Mouse (Mus musculus) gastrocnemius, adult 8-10 months (tissue): Measurements from ENCODE around the gene Hspa1a. TPM values are rescaled to one million over a fixed set of nuclear protein-coding genes. Genes with fewer than 3 reads are reported as not detected.
"Not testable (repeated sequence)": the region's sequence is repeated elsewhere in the genome, so short reads cannot be mapped to it uniquely, and the experiment has no call there.

Experiments used
- DNase-seq, 2 experiments: peaks; one replicate each; pipeline ENCODE4 v3.0.0; 2022; ENCODE audit warnings: low spot score in 2 of 2
- total RNA-seq, 4 experiments: library from RNA; stranded (reverse); gene quantifications; 2 replicates each; pipeline ENCODE4 v1.2.4; 2022

Hspa1a gene
- total RNA-seq, 4 experiments from 2014 or later, result 4.2 to 17.8 (median 5.3) TPM

- DNase-seq, result not testable (repeated sequence)
These were observed 2.1 kb downstream of the Hspa1a start, which contains the start of gene Gm20481 for GRCm38 (mm10) chr17:34969822-34970221. Gene Gm20481, plus strand, starts transcription at chr17:34969912.

GRCm38 (mm10) chr17:34965627-34966026 lies 6.3 kb downstream of the Hspa1a start:
- DNase-seq, result no peak

- no peak for DNase-seq
These were observed 7.3 kb downstream of the Hspa1a start for GRCm38 (mm10) chr17:34964640-34965049.

GRCm38 (mm10) chr17:34962841-34963240 lies 9.1 kb downstream of the Hspa1a start:
- no peak for DNase-seq

- DNase-seq, result no peak
These were observed 9.8 kb downstream of the Hspa1a start for GRCm38 (mm10) chr17:34962125-34962524.

GRCm38 (mm10) chr17:34960702-34961493 lies 11.1 kb downstream of the Hspa1a start:
- no peak for DNase-seq

- DNase-seq, result no peak
These were observed 12.0 kb downstream of the Hspa1a start for GRCm38 (mm10) chr17:34959881-34960515.

- DNase-seq, result peak; percentile 72 to 80
These were observed 12.7 kb downstream of the Hspa1a start, which contains the start of gene Hspa1b for GRCm38 (mm10) chr17:34959130-34959778. Gene Hspa1b, minus strand, starts transcription at chr17:34959238.

GRCm38 (mm10) chr17:34958734-34959129 lies 13.2 kb downstream of the Hspa1a start:
- DNase-seq, result not testable (repeated sequence)

GRCm38 (mm10) chr17:34957966-34958365 lies 14.0 kb downstream of the Hspa1a start:
- not testable (repeated sequence) for DNase-seq

GRCm38 (mm10) chr17:34957291-34957690 lies 14.7 kb downstream of the Hspa1a start:
- not testable (repeated sequence) for DNase-seq

GRCm38 (mm10) chr17:34956340-34956739 lies 15.6 kb downstream of the Hspa1a start:
- no peak for DNase-seq

GRCm38 (mm10) chr17:34955884-34956283 lies 16.1 kb downstream of the Hspa1a start:
- DNase-seq, result no peak

GRCm38 (mm10) chr17:34954831-34955230 lies 17.1 kb downstream of the Hspa1a start:
- DNase-seq, result no peak

- DNase-seq, result no peak
These were observed 18.1 kb downstream of the Hspa1a start for GRCm38 (mm10) chr17:34953904-34954303.

- DNase-seq, result no peak
These were observed 18.7 kb downstream of the Hspa1a start for GRCm38 (mm10) chr17:34953258-34953657.

- peak; percentile 62 to 64 for DNase-seq
These were observed 19.4 kb downstream of the Hspa1a start for GRCm38 (mm10) chr17:34952378-34953040.

- no peak for DNase-seq
These were observed 20.1 kb downstream of the Hspa1a start for GRCm38 (mm10) chr17:34951636-34952377.

- no peak for DNase-seq
These were observed 21.2 kb downstream of the Hspa1a start for GRCm38 (mm10) chr17:34950514-34951455.

GRCm38 (mm10) chr17:34949553-34949969 lies 22.4 kb downstream of the Hspa1a start:
- no peak for DNase-seq
